Mouse (Mus musculus) induced T-regulatory cell, adult 2 months (primary cell): ENCODE results near the gene Vmn2r79.
"Not testable (repeated sequence)": the region's sequence is repeated elsewhere in the genome, so short reads cannot be mapped to it uniquely, and the experiment has no call there.

Experiments used
- DNase-seq: peaks from one replicate; pipeline ENCODE4 v3.0.0-alpha.2; 2012; ENCODE audit warnings: low read depth

Vmn2r79 gene

GRCm38 (mm10) chr7:86995815-86996214 lies at the start of gene Vmn2r79:
TSS of gene Vmn2r79 (plus strand) at chr7:86996115.
- DNase-seq: not testable (repeated sequence)

- no peak for DNase-seq
These were observed 1.2 kb upstream of the Vmn2r79 start for GRCm38 (mm10) chr7:86994700-86995099.

- not testable (repeated sequence) for DNase-seq
These were observed 30.6 kb downstream of the Vmn2r79 start for GRCm38 (mm10) chr7:87026486-87026885.

- no peak for DNase-seq
These were observed 67.7 kb downstream of the Vmn2r79 start for GRCm38 (mm10) chr7:87063576-87063975.
